Mouse (Mus musculus) naive thymus-derived CD4-positive, alpha-beta T cell, adult 2 months (primary cell): Measurements from ENCODE around the gene Ak1.
A peak's percentile ranks its signal among the peaks of the same experiment; 100 is the strongest.

ENCODE experiments used
- DNase-seq: peaks from one replicate; pipeline ENCODE4 v3.0.0-alpha.2; 2011; ENCODE audit warnings: low read depth

Ak1 gene

DNA sequence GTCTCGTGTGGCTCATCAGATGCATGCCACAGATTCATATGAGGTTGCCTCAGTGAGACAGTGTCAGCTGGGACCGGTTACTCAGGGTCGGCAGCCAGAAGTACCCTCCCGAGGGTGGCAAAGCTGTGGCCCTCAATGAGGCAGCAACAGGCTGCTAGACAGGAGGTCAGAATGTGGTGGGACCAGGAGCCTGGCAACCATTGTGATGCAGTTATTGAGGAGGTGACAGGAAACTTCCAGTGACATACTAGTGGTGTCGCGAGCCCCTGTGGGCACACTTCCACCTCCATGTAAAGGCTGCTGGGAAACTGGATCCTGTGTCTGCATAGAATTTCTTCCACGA, at the start of gene Ak1:
Ak1 (plus strand) TSS at position 242 of the 343 bp plus-strand sequence.
- DNase-seq: no peak

DNA sequence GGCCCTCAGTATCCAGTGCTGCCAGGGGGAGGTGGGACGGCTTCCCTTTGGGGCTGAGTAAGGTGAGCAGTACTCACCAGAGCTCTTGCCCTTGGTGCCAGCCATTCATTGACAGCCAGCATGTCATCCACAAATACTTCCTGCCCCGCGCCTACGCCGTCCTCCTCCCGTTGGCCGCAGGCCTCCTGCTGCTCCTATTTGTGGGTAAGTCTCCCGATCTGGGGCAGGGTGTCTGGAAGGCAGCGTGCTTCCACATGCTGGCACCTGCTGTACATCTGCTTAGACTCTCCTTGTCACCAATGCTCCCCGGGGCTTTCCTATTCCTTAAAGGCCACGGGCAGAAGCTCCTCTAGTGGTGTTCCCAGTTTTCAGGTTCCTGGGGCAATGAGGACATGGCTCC, 49.4 kb upstream of the Ak1 start:
- no peak for DNase-seq

GRCm38 (mm10) chr2:32574497-32574896, 47.1 kb upstream of the Ak1 start, which contains the start of gene Pip5kl1:
Gene Pip5kl1 (plus strand): TSS chr2:32574797.
- DNase-seq: no peak

GRCm38 (mm10) chr2:32574901-32575585, 46.5 kb upstream of the Ak1 start:
- peak; percentile 85 for DNase-seq

DNA sequence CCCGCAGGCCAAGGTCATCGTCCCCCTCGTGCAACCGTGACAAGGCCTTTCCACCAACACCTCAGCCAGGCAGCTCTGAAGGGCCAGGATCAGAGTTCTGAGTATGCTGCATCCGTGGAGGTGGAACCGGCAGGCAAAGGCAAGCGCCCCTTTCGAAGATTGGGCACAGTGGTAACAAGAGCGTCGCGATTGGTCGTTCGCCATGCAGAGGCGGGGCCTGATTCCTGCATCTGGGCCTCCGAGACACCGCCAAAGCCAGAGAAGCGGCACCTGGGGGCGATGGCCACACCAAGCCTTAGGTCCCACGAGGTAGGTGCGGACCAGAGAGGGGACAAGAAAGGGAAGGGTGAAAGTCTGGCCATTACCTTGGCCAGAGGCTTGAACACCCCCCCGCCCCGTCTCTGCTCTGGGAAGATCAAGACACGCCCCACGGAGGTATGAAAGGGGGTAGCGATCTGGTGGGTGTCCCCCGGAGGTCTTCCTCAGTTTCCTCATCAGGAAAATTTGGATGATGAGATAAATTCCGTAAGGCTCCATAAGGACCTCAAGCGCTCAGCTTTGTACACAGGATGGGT, 45.9 kb upstream of the Ak1 start, which contains the start of gene 9430097D07Rik:
9430097D07Rik (minus strand) TSS at position 99 of the 575 bp plus-strand sequence.
- peak; percentile 73 for DNase-seq

DNA sequence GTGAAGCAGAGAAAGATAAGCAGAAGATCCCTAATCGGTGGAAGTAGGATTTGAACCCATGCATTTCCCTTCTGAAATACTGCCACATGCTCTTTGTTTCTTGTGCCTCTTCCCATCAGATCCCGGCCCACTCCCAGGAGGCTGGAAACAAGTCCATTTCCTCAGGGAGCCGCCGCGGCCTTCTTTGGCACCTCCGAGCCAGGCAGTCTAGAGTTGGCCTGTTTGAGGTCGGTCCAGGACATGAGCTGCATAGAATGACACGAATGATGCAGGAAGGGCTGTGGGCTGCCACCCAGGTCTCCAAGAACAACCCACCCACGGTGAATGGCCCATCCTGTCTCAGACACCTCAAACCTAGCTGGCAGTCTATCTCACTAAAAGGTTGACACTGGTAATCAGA, 45.0 kb upstream of the Ak1 start:
- no peak for DNase-seq

DNA sequence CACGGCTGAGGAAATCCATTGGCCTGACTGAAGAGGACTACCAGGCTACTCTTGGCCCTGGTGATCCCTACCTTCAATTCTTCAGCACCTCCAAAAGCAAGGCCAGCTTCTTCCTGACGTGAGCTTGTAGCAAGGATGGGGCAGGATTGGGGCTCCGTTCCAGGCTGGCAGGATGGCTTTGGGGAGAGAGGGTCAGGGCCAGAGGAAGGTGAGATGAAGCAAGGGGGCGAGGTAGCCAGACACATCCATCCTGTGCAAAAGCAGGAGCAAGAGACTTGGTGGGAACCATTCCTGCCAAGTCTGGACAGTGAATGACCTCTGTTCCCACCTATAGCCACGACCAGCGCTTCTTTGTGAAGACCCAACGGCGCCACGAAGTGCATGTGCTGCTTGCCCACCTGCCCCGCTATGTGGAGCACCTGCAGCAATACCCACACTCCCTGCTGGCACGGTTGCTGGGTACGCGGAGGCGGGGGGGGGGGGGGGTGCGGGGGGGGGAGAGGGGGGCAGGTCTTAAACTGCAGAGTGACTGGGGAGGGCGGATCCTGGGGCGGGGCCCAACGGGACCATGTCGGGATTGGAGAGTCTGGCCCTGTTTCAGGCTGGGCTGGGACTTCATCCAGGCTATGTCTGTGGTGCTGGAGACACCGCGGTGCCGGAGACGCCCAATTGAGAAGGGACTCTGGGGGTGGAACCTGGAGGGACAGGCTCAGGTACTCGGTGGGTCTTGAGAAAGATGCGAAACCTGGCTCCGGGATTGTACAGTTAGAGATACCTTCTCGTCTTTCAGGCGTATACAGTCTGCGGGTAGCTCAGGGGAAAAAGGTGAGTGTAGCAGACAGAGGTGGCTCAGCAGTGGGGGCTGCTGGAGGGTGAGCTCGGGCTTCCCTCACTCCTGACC, 43.2 kb upstream of the Ak1 start:
- DNase-seq: no peak

DNA sequence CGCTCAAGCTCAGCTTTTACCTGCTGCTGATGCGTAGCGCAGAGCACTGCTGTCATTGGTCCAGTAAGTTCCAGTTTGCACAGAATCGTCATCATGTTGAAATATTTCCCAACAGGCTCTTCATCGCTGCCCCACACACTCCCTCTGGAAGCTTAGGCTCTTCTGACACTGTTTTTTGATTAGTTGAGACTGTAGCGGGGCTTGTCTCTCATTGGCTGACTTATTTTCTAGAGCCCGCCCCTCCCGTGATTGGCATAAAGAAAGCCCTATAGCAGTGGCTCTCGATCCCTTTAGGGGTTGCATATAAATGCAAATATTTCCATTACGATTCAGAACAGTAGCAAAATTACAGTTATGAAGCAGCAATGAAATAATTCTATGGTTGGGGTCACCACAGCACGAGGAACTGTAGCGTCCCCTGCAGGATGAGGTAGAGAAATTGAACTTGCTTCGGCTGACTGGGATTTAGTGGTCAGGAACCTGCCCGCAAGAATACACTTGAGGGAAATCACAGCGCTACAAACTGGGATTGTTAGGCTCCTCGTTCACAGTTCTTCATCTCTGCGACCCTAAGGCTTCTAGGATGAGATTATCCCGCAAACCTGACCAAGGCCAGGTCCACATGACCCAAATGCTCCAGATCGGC, 40.0 kb upstream of the Ak1 start:
- DNase-seq: peak; percentile 24

- peak; percentile 90 for DNase-seq
Observed at GRCm38 (mm10) chr2:32582830-32583799, 38.4 kb upstream of the Ak1 start.

- peak; percentile 20 for DNase-seq
Observed at GRCm38 (mm10) chr2:32585149-32585714, 36.3 kb upstream of the Ak1 start.

DNA sequence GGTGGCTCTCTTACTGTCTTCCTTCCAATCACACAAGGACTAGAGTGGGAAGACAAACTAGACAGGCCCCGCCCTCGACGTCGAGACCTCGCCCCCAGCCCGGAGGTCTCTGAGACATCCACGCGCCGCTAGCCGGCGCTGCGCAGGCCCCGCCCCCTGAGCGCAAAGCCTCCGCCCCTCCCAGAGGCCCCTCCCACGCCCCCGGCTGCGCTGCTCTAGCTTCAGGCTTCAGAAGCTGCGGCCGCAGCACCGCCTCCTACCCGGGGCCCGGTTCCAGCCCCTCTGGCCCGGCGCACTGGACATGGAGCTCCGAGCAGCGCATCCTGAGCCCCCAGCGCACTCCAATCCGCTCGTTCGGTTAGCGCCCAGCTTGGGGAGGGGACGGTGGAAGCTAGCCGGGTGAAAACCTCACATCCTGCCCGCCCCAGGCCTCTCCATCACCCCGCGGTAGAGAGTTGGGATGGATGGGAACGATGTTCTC, 34.6 kb upstream of the Ak1 start, which contains the start of gene St6galnac4:
St6galnac4 (plus strand) TSS at position 225 of the 481 bp plus-strand sequence.
- DNase-seq: peak; percentile 97

- DNase-seq: peak; percentile 73
Observed at GRCm38 (mm10) chr2:32587731-32588321, 33.7 kb upstream of the Ak1 start.

DNA sequence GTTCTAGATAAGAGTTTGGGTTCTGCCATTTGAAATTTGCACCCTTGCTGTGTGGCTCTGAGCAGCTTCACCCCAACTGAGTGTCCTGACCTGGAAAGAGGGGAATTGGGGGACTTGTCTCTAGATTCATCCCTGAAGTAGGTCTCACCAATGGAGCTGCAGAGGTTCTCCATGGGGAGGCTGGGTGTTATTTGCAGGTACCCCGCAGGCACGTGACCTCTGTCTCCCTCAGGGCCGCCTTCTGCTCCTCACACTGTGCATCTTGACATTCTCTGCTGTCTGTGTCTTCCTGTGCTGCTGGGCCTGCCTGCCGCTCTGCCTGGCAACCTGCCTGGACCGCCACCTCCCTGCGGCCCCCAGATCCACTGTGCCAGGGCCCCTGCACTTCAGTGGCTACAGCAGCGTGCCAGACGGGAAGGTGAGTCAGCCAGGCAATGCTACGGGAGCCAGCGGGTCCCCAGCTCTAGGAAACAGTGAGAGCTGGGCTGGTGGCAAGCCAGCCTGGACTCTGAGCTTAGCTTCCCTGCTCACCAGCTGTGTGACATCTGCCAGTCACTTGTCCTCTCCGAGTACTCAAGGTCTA, 32.3 kb upstream of the Ak1 start:
- no peak for DNase-seq

- DNase-seq: no peak
Observed at GRCm38 (mm10) chr2:32590224-32590623, 31.3 kb upstream of the Ak1 start.

- no peak for DNase-seq
Observed at GRCm38 (mm10) chr2:32591249-32591648, 30.3 kb upstream of the Ak1 start.

DNA sequence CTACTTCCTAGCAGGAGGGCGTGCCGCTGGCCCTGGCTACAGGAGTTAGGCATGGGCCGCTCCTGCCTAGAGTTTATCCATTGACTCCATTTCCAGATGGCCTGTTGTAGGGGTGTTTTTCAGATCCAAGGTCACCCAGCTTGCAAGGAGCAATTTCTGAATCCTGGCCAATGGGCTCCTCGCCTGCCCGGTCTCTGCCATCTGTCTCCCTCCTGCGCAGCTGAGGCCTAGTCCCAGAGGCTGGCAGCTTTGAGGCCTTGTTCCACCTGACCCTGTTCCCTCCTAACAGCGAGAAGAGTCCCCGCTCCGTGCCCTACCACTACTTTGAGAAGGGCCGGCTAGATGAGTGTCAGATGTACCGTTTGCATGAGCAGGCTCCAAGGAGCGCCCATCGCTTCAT, 24.8 kb upstream of the Ak1 start:
- DNase-seq: no peak

DNA sequence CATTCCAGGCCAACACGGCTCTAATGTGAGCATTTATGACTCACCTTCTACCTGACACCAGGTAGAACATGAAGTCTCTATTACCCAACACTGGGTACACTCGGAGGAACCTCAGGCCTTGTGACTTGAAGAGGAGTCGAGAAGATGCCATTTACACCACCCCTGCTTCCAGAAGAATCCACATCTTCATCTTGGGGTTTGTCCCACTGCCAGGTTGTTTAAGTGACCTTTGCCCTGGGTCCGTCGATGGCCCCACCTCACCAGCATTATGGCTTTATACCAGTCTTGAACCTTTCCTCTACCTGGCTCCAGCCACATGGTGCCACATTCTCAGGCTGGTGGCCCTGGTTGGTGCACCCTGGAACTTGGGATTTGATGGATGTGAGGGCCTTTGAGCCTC, 24.3 kb upstream of the Ak1 start:
- no peak for DNase-seq

- DNase-seq: no peak
Observed at GRCm38 (mm10) chr2:32597699-32598098, 23.9 kb upstream of the Ak1 start.

GRCm38 (mm10) chr2:32598506-32598905, 23.1 kb upstream of the Ak1 start:
- no peak for DNase-seq

GRCm38 (mm10) chr2:32599409-32599808, 22.1 kb upstream of the Ak1 start, which contains the start of gene St6galnac6:
Gene St6galnac6 (plus strand): TSS chr2:32599709.
- no peak for DNase-seq
